Mouse (Mus musculus) liver, embryonic 14.5 days (tissue): ENCODE measurements at regions not wholly inside any gene's neighbourhood (a gene's known extent, or its start where the extent isn't known, plus 50 kb on each side); places are given as distances from the start of the nearest gene placed in this dataset.

Source experiments
- CTCF ChIP-seq: IDR thresholded peaks from 2 replicates; pipeline ENCODE4 v1.5.1; 2016; ENCODE audit warnings: antibody characterized with exemption, low read depth, control low read depth
- EP300 ChIP-seq: IDR thresholded peaks from 2 replicates; pipeline ENCODE4 v1.6.1; 2016; ENCODE audit warnings: antibody characterized with exemption, low read depth

DNA sequence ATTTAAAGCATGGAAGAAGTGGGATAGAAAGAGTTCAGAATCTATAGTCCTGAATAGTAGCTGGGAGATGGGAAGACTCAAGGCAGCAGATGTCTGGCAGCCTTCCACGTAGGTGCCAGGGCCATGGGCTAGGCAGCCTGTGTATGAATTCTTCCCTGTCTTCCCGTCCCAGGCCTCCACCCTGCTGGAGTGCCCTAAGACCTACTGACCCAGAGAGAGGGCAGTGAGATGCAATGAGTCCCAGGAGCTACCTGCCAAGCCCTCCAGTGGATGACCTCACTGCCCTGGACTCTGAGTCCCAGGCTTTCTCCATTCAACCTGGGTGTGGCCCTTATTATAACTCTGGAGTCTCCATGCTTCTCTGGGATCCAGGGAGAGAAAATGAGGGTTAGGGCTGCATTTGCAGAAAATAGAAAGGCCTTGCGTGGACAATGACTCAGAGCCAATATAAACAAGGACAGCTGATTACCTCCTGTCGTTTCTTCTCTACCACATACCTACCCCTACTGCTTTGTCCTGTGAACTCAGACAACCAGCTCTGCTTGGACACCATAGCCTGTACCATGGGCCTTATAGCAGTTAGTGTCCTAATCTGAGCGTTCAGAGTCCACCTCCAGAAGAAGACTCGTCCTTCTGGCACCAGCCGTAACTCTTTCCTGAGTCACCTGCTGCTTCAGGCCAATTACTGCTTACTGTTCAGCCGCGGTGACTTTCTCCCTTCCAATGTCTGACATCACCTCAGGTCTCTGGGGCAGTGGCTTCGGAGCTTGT, 126.9 kb upstream of the Arhgap5 start:
- no peak for TF ChIP-seq CTCF
- TF ChIP-seq EP300 = no peak
